Mouse (Mus musculus) T-cell, adult 2 months (primary cell): ENCODE results near the gene Il33.

Source experiments
- DNase-seq: peaks from one replicate; pipeline ENCODE4 v3.0.0; 2022; ENCODE audit warnings: low spot score

Il33 gene

DNA sequence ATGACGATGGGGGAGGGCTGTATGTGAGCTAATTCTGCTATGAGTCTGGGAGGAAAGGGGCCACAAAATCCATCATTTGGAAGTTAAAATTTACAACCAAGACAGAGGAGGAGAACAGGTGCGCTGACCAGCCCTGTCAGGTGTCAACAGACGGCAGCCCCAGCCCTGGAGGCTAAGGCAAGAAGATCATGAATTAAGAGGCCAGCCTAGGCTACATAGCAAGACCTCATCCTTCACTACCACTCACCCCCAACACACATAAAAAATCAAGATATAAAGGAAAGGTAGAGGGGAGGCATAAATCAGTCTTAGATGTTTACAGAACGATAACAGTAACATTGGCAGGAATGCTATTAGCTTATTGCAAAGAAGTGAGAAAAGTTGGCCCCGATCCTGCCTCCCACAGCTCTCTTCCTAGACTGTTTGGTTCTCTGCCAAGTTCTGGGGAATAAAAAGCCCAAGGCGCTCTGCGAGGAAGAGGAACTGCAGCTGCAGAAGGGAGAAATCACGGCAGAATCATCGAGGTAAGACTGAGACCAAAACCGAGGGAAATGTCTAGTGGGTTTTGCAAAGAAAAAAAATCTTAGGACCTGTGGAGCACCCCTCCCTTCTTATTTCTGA, at the start of gene Il33:
TSS of gene Il33 (plus strand) at position 477 of the 621 bp plus-strand sequence.
- DNase-seq = no peak

DNA sequence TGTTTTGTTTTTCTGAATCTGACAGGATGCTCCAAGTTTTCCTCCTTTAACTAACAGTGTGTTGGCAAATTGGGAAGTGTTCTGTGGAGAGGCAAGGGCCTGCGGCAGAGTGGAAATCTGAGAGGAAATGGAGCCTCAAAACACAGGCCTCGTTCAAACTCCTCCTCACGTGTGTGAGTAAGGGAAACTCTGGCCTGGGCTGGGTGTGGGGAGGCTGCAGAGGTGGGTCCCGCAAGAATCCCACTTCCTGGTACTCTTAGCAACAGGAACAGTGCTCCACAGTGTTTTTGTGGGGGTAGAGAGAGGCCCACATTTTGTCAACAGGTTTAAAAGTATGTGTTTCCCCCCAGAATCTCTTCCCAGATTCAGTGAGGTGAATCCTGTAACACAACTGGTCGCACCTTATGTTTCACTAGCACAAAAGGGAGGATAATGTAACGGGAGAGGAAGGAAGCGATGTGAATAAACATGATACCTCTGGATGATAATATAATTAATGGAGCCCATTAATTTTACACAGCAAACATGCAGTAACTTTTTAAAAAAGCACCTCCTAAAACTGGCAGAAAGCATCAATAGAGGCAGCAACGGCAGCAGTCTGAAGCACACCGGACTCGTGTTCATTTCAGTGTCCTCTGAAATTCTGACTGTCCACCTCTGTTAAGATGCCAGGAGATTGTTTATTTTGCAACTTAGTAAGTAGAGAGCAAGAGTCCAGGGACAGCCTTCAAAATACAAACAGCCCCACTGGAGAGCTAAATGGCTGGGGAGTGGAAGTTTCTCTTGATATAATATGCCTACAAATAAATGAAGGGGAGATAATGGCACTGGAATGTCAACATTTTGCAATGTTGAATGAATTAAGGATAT, 47.3 kb upstream of the Il33 start:
- DNase-seq = no peak

DNA sequence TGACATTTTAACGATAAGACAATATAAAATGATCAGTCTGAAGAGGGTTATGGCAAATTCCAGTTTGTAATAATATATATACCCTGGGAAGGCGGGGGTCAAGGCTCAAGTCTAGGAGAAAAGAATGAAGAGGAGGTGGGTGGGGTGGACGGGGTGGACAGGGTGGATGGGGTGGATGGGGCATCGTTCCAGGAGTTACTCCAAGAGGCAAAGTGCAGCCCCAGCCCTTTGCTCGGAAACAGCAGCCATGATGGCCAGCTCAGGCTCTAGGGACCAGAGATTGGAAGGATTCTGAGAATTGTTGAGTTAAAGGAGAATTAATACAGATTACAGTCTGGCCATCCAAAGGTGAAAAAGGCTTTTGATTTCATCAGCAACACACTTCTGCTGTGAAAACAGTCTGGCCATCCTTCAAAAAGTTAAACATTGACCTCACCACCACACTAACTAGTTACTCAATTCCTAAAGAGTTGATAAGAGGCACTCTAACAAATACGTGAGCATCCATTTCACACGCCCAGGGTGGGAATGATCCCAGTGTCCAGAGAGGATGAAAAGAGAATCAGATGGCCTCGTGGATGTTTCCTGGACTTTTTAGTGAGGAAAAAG, 45.9 kb upstream of the Il33 start:
- no peak for DNase-seq

DNA sequence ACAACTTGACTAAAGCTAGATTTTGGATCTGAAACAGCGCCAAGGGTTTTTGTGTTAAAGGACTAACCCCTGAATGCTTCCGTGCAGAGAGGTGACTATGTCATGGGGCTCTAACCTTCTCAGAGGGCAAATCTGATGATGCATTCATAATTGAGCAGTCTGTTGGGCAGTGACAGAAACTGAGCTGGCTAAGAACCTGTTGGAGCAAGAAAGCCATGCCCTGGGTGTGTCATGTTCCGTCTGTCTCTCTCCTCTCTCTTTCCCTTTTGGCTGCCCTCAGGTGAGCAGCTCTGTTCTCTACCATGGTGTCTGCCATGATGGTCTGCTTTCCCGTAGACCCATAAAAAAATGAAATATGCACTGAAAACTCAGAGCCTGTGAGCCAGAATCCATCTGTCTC, 44.0 kb upstream of the Il33 start:
- DNase-seq = no peak

DNA sequence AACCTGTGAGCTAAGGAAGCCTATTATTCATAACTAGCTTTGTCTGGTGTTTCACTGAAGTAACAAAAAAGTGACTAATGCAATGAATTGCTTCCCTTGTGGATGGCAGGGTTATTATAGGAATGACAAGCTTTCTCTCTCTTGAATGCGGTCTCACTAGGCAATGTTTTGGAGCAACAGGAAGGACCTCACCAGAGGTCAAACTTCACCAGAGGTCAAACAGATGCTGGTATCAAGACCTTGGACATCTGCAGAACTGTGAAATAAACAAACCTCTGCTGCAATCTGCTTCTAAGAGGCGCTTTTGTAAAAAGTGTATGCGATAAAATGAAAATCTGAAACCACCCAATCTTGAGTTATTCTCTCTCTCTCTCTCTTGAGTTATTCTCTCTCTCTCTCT, 42.2 kb upstream of the Il33 start:
- no peak for DNase-seq

DNA sequence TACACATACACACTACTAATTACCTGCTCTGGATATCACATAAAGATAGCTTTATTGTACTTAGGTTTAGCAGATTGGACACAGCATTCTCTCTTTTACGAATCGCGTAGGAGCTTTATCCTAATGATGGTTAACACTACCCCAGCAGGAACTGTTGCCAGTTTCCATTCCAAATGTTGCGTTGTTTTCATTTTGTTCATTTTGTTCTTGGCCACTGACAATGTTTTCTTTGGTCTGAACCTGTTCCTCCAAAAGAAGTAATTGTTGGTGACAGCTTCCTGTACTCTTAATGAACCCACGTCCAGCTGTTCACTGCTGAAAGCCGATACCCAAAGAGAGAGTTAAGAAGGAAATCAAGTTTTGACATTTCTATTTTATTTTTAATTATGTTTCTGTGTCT, 39.4 kb upstream of the Il33 start:
- no peak for DNase-seq

DNA sequence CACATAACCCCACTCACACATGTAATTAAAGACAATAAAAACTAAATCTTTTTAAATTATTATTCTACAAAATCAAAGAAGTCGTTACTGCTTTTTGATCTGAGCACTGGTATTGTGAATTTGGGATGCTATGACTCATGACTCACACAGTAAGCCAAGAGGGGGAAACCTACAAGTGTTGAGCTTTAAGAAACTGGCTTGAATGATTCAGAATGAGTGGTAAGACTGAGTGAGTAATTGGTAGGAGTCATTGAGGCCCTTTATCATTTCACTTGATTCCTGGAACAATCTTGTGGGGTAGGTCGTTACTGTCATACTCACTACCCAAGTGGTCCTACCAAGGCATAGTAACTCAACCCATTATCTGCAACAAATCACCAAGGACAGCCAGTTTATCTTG, 37.4 kb upstream of the Il33 start:
- DNase-seq = no peak

DNA sequence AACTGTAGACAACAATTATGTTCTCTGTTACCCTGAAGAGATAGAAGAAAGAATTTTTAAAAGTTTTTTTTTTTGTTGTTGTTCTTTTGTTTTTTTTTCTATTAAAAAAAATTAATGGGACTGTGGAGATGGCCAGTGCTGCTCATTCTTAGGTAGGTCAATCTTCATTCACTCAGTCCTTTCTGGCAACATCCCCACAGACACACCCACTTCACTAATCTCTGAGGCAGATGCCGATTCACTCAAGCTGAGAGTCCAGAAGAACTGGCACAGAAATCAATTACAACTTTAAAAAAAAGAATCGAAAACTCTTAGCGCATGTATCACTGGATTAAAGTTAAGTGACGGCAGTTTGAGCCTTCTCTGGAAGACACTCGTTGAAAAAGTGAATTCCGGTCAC, 36.0 kb upstream of the Il33 start:
- DNase-seq = no peak

DNA sequence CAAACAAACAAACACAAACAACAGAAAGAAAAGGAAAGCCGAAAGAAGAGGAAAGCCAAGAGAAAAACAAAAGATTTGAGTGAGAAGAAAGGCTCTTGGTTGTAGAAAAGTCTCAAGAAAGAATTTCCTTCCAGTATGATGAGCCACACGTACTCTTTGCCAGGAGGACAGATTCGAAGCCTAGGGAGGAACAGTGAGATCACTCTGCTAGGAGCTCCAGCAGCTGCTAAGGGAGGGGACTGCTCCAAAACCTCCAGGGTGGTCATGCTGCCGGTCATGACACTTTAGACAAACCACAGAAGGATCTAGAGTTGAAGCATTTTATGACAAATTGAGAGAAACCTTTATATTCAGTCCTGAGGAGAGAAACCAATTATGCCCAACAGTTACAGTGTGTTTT, 32.9 kb upstream of the Il33 start:
- no peak for DNase-seq

DNA sequence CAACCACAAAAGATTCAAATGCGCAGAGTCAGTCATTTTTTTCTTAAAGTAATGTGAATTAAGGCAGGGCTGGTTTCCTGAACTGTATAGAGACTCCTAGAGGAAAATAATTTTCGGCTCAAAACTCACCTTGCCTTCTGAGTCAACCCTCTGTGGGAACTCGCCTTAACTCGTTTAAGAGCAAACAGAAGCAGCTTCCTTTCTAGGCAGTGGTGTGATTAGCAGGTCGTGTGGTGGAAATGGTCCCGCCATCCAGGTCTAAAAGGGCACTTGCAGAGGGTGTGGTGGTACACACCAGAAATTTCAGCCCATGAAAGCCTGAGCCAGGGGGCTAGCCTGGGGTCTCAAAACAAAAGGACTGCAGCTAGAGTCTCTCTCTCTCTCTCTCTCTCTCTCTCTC, 32.1 kb upstream of the Il33 start:
- no peak for DNase-seq

DNA sequence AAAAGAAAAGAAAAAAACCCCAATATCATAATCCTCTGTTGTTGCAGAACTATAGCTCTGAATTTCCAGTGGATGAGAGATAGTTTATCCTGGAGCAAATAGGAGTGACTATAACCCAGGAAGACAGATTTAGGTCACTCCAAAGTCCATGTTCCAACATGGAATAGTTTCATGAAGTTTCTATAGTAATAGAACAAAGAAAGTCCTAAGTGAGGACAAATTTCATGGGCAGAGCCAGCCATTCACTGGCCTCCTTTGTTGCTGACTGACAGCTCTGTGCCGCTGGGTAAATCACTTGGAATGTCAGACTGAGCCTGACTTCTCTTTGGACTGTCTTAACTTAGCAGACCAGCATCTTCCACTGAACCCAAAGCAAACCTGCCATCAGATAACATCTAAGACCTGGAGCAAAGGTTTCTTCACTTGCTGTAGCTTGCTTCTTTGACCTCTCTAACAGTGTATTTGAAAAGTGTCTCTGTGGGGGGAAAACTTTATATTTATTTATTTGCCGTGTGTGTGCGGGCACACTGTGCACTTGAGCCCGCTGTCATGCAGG, 31.1 kb upstream of the Il33 start:
- no peak for DNase-seq

DNA sequence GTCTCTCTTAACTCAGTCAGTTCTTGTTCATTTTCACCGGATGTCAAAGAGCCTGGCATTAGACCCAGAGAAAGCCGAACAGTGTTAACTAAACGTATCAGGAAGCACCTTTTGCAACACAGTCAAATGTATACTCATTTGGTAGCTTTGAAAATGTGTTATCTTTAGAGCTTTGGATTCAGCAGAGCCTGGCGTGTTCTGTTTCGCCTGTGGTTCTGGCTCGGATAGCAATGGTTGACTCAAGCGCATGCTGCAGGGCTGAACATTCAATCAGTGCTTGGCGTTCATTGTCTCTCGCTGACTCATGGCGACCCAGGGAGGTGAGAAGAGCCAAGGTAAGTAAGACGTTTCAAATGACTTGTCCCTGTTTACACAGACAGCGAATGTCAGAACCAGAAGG, 30.5 kb upstream of the Il33 start:
- DNase-seq = no peak

DNA sequence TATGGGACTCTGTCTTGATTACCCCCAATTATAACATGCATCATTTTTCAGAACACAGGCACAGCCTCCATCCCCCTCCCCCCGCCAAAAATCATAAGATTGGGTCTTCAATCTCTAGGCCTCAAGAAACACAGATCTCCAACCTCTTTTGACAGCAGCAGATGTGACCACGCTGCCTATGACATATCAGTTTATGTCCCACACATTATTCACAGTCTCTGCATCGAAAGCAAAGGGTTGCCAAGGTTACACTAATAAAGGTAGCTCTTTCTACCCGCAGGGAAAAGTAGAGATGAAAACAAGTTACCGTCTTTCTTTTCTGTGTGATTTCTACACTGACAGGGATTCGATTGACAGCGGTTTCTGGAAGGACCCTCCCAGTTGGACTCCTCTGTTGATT, 29.9 kb upstream of the Il33 start:
- no peak for DNase-seq

DNA sequence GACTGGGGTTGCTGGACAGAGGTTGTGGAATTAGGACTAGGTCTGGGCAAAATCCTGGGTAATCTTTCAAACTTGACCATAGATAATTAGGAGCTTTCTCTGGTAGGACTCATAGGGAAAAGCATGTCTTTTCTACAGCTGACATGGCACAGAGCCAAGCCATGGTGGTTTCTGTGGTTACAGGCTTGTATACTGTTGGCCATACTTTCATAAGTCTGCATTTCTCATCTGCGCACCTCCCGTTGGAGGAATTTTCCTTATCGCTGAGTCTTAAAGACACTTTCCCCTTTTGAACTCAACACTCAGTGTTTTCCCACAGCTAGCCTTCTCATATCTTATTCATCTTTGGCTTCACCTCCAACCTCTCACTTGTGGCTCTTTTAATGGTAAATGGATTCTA, 24.6 kb upstream of the Il33 start:
- DNase-seq = no peak

DNA sequence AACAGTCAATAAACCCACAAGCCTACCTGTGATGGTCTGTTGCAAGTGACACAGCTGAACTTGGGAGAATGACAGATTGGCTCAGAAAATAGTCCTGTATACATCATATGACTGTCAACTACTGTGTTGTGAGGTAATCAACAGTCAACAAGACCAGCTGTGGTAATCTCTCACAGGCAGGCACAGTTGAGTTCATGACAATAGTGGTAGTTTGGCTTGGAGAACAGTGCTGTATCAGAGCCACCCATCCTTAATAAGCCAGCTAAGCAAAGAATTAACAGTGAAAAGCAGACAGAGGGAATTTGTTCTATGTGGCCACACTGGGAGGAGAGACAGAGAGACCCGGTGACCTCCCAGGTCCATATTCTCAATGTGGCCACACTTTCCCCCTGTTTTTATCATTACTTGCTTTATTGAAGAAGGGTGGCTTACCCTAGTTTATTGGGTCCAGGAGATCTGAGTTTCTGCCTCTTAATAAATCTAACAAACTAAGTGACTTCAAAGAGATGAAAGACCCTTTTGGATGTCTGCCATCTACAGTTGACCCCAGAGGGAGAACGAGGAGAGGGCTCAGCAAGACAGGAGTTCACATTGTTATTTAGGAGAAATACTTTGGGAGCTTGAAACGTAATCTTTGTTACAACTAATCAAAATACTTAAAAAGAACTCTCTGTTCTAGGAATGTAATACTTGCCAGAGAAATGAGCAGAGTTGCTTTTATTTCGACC, 22.4 kb upstream of the Il33 start:
- DNase-seq = no peak

DNA sequence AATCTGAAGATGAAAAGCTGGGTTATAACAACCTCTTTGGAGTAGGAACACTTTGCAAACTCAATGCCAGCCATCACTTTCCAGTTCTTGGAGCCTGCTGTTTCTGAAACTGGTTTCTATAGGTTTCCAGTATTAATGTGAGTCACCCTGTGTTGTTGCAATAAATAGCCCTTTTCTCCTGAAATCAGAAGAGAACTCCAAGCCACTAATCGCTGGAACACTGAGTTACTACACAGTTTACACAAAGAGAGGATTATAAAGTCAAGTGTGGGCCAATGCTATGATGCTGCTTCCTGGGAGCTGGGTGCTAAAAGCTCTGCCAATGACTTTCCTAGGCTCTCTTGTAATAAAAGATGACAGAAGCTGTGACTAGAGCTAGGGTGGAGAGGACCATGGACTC, 19.0 kb upstream of the Il33 start:
- DNase-seq = no peak

DNA sequence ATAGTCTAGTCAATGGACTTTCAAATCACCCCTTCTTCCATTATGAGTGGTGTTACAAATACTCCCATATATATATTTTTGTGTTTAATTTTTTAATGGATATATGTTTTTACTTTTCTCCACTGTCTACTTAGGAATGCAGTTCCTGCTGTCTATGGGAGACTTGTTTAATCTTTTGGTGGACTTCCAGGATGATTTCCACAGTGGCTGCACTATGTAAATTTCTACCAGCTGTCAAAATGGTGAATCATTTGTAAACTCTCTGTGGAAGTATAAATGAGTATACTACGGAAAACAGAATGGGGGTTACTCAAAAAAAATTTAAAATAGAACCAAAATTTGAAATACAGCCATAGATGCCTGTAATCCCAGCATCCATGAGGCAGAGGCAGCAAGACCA, 15.7 kb upstream of the Il33 start:
- DNase-seq = no peak

DNA sequence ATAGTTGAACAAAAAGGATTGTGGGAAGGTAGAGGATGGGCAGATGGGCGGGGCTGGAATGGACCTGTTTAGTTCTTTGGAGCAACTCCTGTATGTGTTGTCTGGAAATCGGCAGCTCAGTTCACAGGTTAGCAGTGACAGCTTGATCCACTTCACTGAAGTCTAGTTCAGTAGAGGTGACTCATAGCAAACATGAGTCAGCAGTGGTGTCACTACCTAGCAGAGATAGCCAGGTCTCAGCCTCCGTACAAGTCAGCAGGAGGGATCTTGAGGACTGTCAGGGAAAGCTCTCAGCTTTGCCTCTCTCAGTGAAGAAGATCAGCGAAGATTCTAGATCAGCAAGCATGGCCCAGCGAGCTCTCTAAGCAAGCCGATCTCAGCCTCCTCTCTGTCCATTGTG, 13.0 kb upstream of the Il33 start:
- DNase-seq = no peak

DNA sequence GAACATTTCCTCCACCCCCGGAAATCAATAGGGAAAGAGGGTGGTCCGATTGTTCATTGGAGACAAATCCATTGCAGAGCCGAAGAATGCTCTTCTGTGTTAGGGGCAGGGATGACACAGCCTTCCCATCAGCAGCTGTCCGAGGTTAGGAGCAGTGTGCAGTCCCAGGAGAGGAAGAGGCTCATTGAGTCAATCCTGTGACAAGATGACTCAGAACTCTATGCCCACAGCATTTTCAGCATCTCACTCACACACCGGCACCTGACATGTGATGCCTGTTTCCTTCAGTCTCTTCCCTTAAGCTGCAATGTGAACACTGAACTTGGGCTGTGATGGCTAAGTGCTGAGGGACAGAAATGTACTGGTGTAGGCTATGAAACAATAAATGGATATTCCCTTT, 7.5 kb upstream of the Il33 start:
- DNase-seq = no peak

DNA sequence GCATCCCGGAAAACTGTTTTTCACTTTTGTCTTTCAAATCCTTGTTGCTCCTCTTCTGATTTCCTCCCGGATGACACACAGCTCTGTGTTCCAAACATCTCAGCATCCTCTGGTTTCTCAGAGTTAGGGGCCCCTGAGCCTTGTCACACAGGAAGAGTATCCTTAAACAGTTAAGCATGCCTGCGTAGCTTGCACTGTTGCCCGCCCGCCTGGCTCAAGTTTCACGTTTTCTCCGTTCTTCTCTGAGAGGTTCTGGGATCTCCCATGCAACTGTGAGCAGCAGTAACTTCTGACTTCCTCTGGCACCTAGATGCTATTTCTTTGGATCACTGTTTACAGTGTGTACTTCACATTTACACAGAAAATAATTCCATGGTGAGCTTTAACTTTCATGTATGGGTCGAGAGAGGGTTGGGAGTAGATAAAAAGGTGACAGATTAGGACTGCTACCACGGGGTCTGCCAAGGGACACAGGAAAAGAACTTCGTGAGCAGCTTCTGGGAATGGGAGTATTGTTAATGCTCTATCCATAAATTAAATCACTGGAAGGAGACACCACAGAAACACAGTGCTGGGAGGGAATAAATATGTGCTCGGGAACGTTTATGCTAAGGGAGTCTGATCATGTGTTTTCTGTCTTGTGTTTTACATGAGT, 1.3 kb downstream of the Il33 start:
- no peak for DNase-seq

DNA sequence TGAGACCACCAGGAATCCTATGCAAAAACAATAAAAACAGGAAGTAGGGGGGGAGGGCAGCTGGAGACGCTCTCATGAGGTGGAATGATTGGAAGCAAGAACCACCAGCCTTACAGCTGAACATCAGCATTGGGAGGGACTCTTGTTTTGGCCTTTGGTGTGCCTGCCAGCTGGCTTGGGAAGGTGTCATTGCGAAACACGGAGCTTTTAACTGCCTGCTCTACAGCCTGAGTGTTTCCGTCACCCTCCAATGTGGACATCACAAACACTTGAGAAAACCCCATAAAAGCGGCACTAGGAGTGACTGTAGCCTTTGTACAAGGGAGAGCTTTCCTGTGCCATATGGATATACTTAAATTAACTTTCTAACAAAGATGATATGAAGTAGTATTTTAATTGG, 5.4 kb downstream of the Il33 start:
- DNase-seq = no peak

DNA sequence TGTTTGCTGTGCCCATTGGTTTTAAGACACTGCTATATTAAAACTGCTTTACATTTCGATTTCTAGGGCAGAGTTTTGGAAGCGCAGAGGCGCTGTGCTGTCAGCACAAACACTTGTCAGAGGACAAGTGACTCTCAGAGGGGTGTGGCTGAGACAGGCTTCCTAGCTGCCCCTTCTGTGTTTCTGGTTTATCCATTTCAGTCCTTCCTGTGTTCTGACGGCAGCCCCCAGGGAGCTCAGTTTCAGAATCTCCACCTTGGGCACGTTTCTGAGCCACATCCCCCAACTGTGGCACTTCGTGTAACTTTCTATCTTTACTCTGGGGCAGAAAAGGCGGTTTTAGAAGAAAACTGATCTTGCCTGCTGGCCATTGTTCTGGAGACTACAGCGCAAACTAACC, 12.5 kb downstream of the Il33 start:
- DNase-seq = no peak
